16 mouse cellular contexts compared by ENCODE assay signal in genomic region chr13:101555371-101555874, GRCm38 (mm10).
"Had no signal": no experiment of that assay in that cellular context is flagged by ENCODE, and none has a peak within 500 bp of the region (broad histone marks: within the 10 kb centered on the region; RNA-seq: fewer than 3 reads in every experiment).

No protein-coding gene starts in this region.

- H3K4me1 ChIP-seq: limb, embryonic 12.5 days; midbrain, embryonic 15.5 days; neural tube, embryonic 12.5 days had no signal

- H3K36me3 ChIP-seq: limb, embryonic 12.5 days; midbrain, embryonic 15.5 days; neural tube, embryonic 12.5 days had no signal

- H3K4me2 ChIP-seq: limb, embryonic 12.5 days; midbrain, embryonic 11.5 days; midbrain, embryonic 15.5 days; neural tube, embryonic 12.5 days had no signal

- H3K27me3 ChIP-seq: limb, embryonic 12.5 days; megakaryocyte, embryonic 14.5 days; midbrain, embryonic 15.5 days; neural tube, embryonic 12.5 days had no signal

- ATAC-seq: midbrain, embryonic 15.5 days had no signal

- H3K9me3 ChIP-seq: limb, embryonic 12.5 days; megakaryocyte, embryonic 14.5 days; midbrain, embryonic 15.5 days; neural tube, embryonic 12.5 days had no signal

- H3K27ac ChIP-seq: kidney, postnatal 0 days; limb, embryonic 12.5 days; liver, embryonic 14.5 days; macrophage; midbrain, embryonic 15.5 days; neural tube, embryonic 12.5 days had no signal

- H3K4me3 ChIP-seq: limb, embryonic 12.5 days; megakaryocyte, embryonic 14.5 days; midbrain, embryonic 15.5 days; neural tube, embryonic 12.5 days had no signal

- H3K9ac ChIP-seq: limb, embryonic 12.5 days; liver, embryonic 14.5 days; midbrain, embryonic 15.5 days; neural tube, embryonic 12.5 days had no signal

- DNase-seq: kidney, postnatal 36 days; liver; lung, adult 2 months; lung, postnatal 10 days; right cerebral cortex, postnatal 4 days; spleen, adult 18-20 months; thymus, adult 18-20 months; thymus, postnatal 14 days had no signal
